Mouse (Mus musculus) CH12.LX (cell line): ENCODE results near the gene S100a8. TPM values are rescaled to one million over a fixed set of nuclear protein-coding genes. Genes with fewer than 3 reads are reported as not detected.

ENCODE experiments used
- DNase-seq: peaks from one replicate; pipeline ENCODE4 v3.0.0-alpha.2; 2013; ENCODE audit errors: extremely low read depth
- H3K27ac ChIP-seq: 2 replicates; pipeline ENCODE4 v1.5.1; 2012; ENCODE audit warnings: low read depth, mild to moderate bottlenecking, control low read depth, moderate library complexity; ENCODE audit not compliant: insufficient read depth
- H3K27me3 ChIP-seq: replicated peaks from 2 replicates; pipeline ENCODE3; 2012; ENCODE audit warnings: inconsistent platforms
- H3K36me3 ChIP-seq, 2 experiments: replicated peaks in 1 of 2; 2 replicates each; pipeline versions ENCODE3 to v1.6.1; 2012; ENCODE audit warnings: inconsistent platforms in 1 of 2, low read length in 1 of 2, mild to moderate bottlenecking in 1 of 2, mixed read lengths in 1 of 2, moderate library complexity in 1 of 2; ENCODE audit not compliant: control insufficient read depth in 1 of 2, insufficient read depth in 1 of 2
- H3K4me1 ChIP-seq, 2 experiments: 2 replicates each; pipeline ENCODE4 v1.6.1; 2012; ENCODE audit warnings: inconsistent platforms in 1 of 2, moderate library complexity in 1 of 2; ENCODE audit not compliant: insufficient read depth in 2 of 2, control insufficient read depth in 1 of 2
- H3K4me2 ChIP-seq: 2 replicates; pipeline ENCODE4 v1.6.1; 2012; ENCODE audit warnings: low read depth, mild to moderate bottlenecking, control low read depth; ENCODE audit not compliant: poor library complexity, insufficient read depth, severe bottlenecking
- H3K4me3 ChIP-seq, 3 experiments: fragments of 150-350 bp in 1 of 3; sonication (generic) in 1 of 3; replicated peaks in 1 of 3; 2 replicates each; pipeline versions ENCODE3 to v1.5.1; 2011 to 2012; ENCODE audit warnings: low read depth in 2 of 3, low read length in 2 of 3, mild to moderate bottlenecking in 2 of 3, moderate library complexity in 2 of 3, control low read depth in 1 of 3, improper control_type of control experiment in 1 of 3, inconsistent platforms in 1 of 3, mixed read lengths in 1 of 3; ENCODE audit not compliant: poor library complexity in 1 of 3
- H3K79me2 ChIP-seq: replicated peaks from 2 replicates; pipeline ENCODE4 v1.6.1; 2012; ENCODE audit warnings: mild to moderate bottlenecking, moderate library complexity; ENCODE audit not compliant: control insufficient read depth, poor library complexity, insufficient read depth, severe bottlenecking; ENCODE audit errors: extremely low read depth
- H3K9ac ChIP-seq: 2 replicates; pipeline ENCODE4 v1.6.1; 2012; ENCODE audit warnings: low read depth, mild to moderate bottlenecking, control low read depth, moderate library complexity; ENCODE audit not compliant: insufficient read depth
- H3K9me3 ChIP-seq: replicated peaks from 2 replicates; pipeline ENCODE3; 2012; ENCODE audit warnings: low read length, inconsistent platforms, mixed read lengths
- BHLHE40 ChIP-seq: IDR thresholded peaks from 2 replicates; pipeline ENCODE4 v1.6.1; 2011; ENCODE audit warnings: mild to moderate bottlenecking, low read depth, low read length, improper control_type of control experiment
- CHD1 ChIP-seq: IDR thresholded peaks from 2 replicates; pipeline ENCODE4 v1.6.1; 2012; ENCODE audit warnings: low read depth, low read length, improper control_type of control experiment, inconsistent platforms
- CHD2 ChIP-seq: IDR thresholded peaks from 2 replicates; pipeline ENCODE4 v1.6.1; 2011; ENCODE audit warnings: low read length, improper control_type of control experiment
- CTCF ChIP-seq, 2 experiments: IDR thresholded peaks in 1 of 2; conservative IDR thresholded peaks in 1 of 2; 2 replicates each; pipeline ENCODE4 v1.5.1; 2011 to 2012; ENCODE audit warnings: low read depth in 2 of 2, low read length in 2 of 2, improper control_type of control experiment in 1 of 2, inconsistent platforms in 1 of 2, mild to moderate bottlenecking in 1 of 2, moderate library complexity in 1 of 2
- ELF1 ChIP-seq: IDR thresholded peaks from 2 replicates; pipeline ENCODE4 v1.6.1; 2014; ENCODE audit warnings: low read depth, mild to moderate bottlenecking, inconsistent platforms, low read length, improper control_type of control experiment
- ETS1 ChIP-seq: conservative IDR thresholded peaks from 2 replicates; pipeline ENCODE4 v1.6.1; 2012; ENCODE audit warnings: low read depth, mild to moderate bottlenecking, inconsistent platforms, low read length, improper control_type of control experiment, moderate library complexity
- GABPA ChIP-seq: IDR thresholded peaks from 2 replicates; pipeline ENCODE4 v1.6.1; 2012; ENCODE audit warnings: low read depth, low read length, improper control_type of control experiment, inconsistent platforms; ENCODE audit not compliant: insufficient replicate concordance
- HCFC1 ChIP-seq: IDR thresholded peaks from 2 replicates; pipeline ENCODE4 v1.6.1; 2012; ENCODE audit warnings: low read depth, mild to moderate bottlenecking, inconsistent platforms, low read length, improper control_type of control experiment
- IRF4 ChIP-seq: IDR thresholded peaks from 2 replicates; pipeline ENCODE4 v1.6.1; 2014; ENCODE audit warnings: low read depth, mild to moderate bottlenecking, inconsistent platforms, low read length, improper control_type of control experiment
- JUND ChIP-seq: conservative IDR thresholded peaks from 2 replicates; pipeline ENCODE4 v1.6.1; 2011; ENCODE audit warnings: low read depth, low read length, improper control_type of control experiment
- MAX ChIP-seq: IDR thresholded peaks from 2 replicates; pipeline ENCODE4 v1.6.1; 2011; ENCODE audit warnings: low read length, improper control_type of control experiment
- MEF2A ChIP-seq: IDR thresholded peaks from 2 replicates; pipeline ENCODE4 v1.6.1; 2014; ENCODE audit warnings: low read depth, mild to moderate bottlenecking, inconsistent platforms, low read length, improper control_type of control experiment, borderline replicate concordance
- MXI1 ChIP-seq: IDR thresholded peaks from 2 replicates; pipeline ENCODE4 v1.6.1; 2011; ENCODE audit warnings: mild to moderate bottlenecking, low read depth, low read length, improper control_type of control experiment
- MYC ChIP-seq: IDR thresholded peaks from 2 replicates; pipeline ENCODE4 v1.6.1; 2011; ENCODE audit warnings: low read depth, mild to moderate bottlenecking, improper control_type of control experiment, low read length
- NRF1 ChIP-seq: IDR thresholded peaks from 2 replicates; pipeline ENCODE4 v1.6.1; 2014; ENCODE audit warnings: low read depth, mild to moderate bottlenecking, inconsistent platforms, low read length, improper control_type of control experiment, moderate library complexity
- PAX5 ChIP-seq: IDR thresholded peaks from 2 replicates; pipeline ENCODE4 v1.6.1; 2012; ENCODE audit warnings: low read length, inconsistent platforms, mixed read lengths
- POLR2A ChIP-seq: IDR thresholded peaks from 2 replicates; pipeline ENCODE4 v1.6.1; 2011; ENCODE audit warnings: low read depth, mild to moderate bottlenecking, improper control_type of control experiment, low read length
- POLR2AphosphoS2 ChIP-seq: IDR thresholded peaks from 2 replicates; pipeline ENCODE4 v1.6.1; 2011; ENCODE audit warnings: low read depth, low read length, improper control_type of control experiment
- RAD21 ChIP-seq: IDR thresholded peaks from 2 replicates; pipeline ENCODE4 v1.6.1; 2011; ENCODE audit warnings: low read depth, mild to moderate bottlenecking, low read length, improper control_type of control experiment, moderate library complexity
- RCOR1 ChIP-seq: conservative IDR thresholded peaks from 2 replicates; pipeline ENCODE4 v1.6.1; 2012; ENCODE audit warnings: low read depth, mild to moderate bottlenecking, inconsistent platforms, low read length, improper control_type of control experiment
- SIN3A ChIP-seq: IDR thresholded peaks from 2 replicates; pipeline ENCODE4 v1.6.1; 2012; ENCODE audit warnings: low read length, improper control_type of control experiment, inconsistent platforms
- SMC3 ChIP-seq: IDR thresholded peaks from 2 replicates; pipeline ENCODE4 v1.6.1; 2011; ENCODE audit warnings: low read depth, low read length, improper control_type of control experiment
- TBP ChIP-seq: conservative IDR thresholded peaks from 2 replicates; pipeline ENCODE4 v1.6.1; 2011; ENCODE audit warnings: low read depth, low read length, improper control_type of control experiment
- TCF12 ChIP-seq: IDR thresholded peaks from 2 replicates; pipeline ENCODE4 v1.6.1; 2014; ENCODE audit warnings: low read depth, mild to moderate bottlenecking, inconsistent platforms, low read length, improper control_type of control experiment
- UBTF ChIP-seq: IDR thresholded peaks from 2 replicates; pipeline ENCODE4 v1.6.1; 2012; ENCODE audit warnings: low read depth, mild to moderate bottlenecking, inconsistent platforms, low read length, improper control_type of control experiment, moderate library complexity
- USF1 ChIP-seq: IDR thresholded peaks from 2 replicates; pipeline ENCODE4 v1.6.1; 2014; ENCODE audit warnings: low read depth, mild to moderate bottlenecking, inconsistent platforms, low read length, improper control_type of control experiment
- USF2 ChIP-seq: conservative IDR thresholded peaks from 2 replicates; pipeline ENCODE4 v1.6.1; 2011; ENCODE audit warnings: low read depth, low read length, improper control_type of control experiment
- ZC3H11A ChIP-seq: IDR thresholded peaks from 2 replicates; pipeline ENCODE4 v1.6.1; 2012; ENCODE audit warnings: low read depth, mild to moderate bottlenecking, inconsistent platforms, low read length, improper control_type of control experiment
- ZMIZ1 ChIP-seq: IDR thresholded peaks from 2 replicates; pipeline ENCODE4 v1.6.1; 2012; ENCODE audit warnings: low read depth, mild to moderate bottlenecking, inconsistent platforms, low read length, improper control_type of control experiment
- ZNF384 ChIP-seq: IDR thresholded peaks from 2 replicates; pipeline ENCODE4 v1.6.1; 2012; ENCODE audit warnings: low read depth, low read length, improper control_type of control experiment, inconsistent platforms
- dilution Hi-C: fragments of 300-500 bp; cut with MboI; formaldehyde crosslinking; loops from 2 replicates; pipeline ENCODE4 v1.14.3; 2020; ENCODE audit warnings: low sequenced_read_pairs; ENCODE audit not compliant: extremely low pct_unique_long_range_greater_than_20kb, extremely low pct_ligation_motif_present
- in situ Hi-C: fragments of 300-500 bp; cut with MboI; formaldehyde crosslinking; loops from 3 replicates; pipeline ENCODE4 v1.14.3; 2019; ENCODE audit warnings: low sequenced_read_pairs, low pct_ligation_motif_present, low pct_unique_long_range_greater_than_20kb, mixed read lengths
- polyA plus RNA-seq: library from polyadenylated mRNA; unstranded; fragments of >175 nt; gene quantifications from 2 replicates; pipeline ENCODE4 v1.2.1, GENCODE M21; 2012; ENCODE audit warnings: low read depth; ENCODE audit not compliant: insufficient read length
- total RNA-seq, 2 experiments: library from RNA; depleted of rRNA; stranded (reverse); fragments of 300-350 nt in 1 of 2; fragments of >200 nt in 1 of 2; gene quantifications; 2 replicates each; pipeline ENCODE4 v1.2.3; 2012 to 2014

Gene S100a8
- total and polyA plus RNA-seq, 3 experiments: not detected

DNA sequence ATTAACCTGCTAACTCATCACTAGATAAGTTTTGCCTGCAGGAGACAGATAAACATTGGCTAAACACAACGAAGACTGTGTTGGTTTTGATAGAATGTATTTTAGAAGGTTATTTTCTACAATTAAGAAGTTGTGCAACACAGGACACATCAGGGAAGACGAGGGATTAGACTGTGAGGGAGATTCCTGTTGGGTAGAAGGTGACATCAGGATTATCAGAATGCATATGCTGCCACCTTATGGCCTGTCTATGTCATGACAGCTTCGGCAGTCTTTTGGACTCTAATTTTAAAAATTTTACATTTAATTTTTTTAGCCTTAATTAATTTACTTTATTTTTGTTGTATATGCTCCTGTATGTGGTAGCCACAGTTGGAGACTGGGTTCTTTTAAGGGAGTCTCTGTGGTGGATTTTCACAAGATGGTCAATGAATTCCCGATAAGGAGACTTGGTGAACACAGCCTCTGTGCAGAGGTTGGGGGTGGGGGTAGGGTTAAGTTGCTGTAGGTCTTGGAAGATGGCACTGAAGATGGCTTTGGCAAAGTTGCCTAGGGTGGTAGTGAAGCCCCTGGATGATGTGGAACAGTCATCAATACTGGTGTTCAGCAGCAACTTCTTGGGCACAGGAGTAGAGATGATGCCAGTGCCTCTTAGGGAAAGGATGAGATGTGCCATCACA is 39.9 kb downstream of the S100a8 start:
- no peaks in the 10 kb centered on the region for H3K9me3 ChIP-seq
- no peaks in the 10 kb centered on the region for H3K36me3 ChIP-seq
- in situ Hi-C loops: no loop called here
- no peak overlapping the region for H3K9ac ChIP-seq
- TF ChIP-seq CTCF (conservative IDR thresholded peaks at IDR 0.05 in 1 of 2, IDR thresholded peaks at IDR 0.05 in 1 of 2; ENCODE audit: low read depth in 2 of 2, low read length in 2 of 2): peak; percentile 80 to 82
- TF ChIP-seq TBP: no peak
- TF ChIP-seq USF2: no peak
- peak; percentile 39 for TF ChIP-seq SMC3
- peak; percentile 82 for TF ChIP-seq RAD21
- TF ChIP-seq BHLHE40: no peak
- no peak for TF ChIP-seq ZNF384
- TF ChIP-seq, all 38 proteins: peak for 3
- DNase-seq: peak; percentile 32
- no peak overlapping the region for H3K4me2 ChIP-seq
- H3K27me3 ChIP-seq: peaks cover 50% of the 10 kb centered on the region
- dilution Hi-C loops: no loop called here
- no peak overlapping the region for H3K4me3 ChIP-seq
- H3K27ac ChIP-seq: no peak overlapping the region
- no peaks in the 10 kb centered on the region for H3K79me2 ChIP-seq
- peaks cover 0 to 8% of the 10 kb centered on the region in 2 experiments; a peak in 2 of 4 replicates for H3K4me1 ChIP-seq

DNA sequence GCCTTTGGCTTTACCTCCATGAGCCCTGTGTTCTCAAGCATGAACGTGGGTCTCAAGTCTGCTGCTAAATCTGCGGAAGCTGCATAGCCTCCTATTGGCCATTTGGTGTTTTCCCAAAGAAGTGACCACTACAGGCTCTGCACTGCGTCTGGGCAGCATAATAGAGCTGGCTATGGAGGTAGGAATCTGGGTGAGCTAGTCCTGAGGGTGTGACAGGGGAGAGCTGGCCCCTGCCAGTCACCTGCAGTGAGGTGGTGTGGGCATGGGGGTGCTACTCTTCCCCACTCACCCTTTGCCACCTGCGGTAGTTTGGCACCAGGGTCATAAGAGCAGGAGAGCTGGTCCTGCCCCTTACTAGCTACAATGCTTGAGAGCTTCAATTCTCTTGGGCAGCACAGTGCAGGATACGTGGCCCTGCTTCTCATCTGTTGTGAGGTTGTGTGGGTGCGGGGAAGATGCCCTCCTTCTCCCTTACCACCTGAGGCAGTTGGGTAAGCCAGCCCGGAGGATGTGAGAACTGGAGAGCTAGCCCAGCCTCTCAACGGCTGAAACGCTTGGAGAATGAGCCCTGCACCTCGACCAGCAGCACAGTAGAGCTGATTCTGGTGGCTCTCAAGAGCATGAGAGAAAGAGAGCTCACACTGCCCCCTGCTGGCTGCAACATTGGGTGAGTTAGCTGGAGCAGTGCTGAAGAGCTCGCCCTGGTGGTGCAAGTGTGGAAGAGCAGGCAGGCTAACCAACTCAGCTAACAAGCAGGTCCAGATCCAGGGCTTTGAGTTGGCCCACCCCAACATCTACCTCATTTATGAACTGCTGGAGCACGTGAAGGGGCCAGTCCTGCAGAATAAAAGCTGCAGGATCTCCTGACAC is 41.0 kb downstream of the S100a8 start:
- H3K9me3 ChIP-seq: no peaks in the 10 kb centered on the region
- H3K27me3 ChIP-seq: peaks cover 42% of the 10 kb centered on the region
- H3K4me3 ChIP-seq: no peak overlapping the region
- dilution Hi-C loops (no loop called here), in situ Hi-C loops (no loop called here)
- DNase-seq: peak; percentile 95
- H3K27ac ChIP-seq: no peak overlapping the region
- no peaks in the 10 kb centered on the region for H3K79me2 ChIP-seq
- no peaks in the 10 kb centered on the region for H3K36me3 ChIP-seq
- H3K9ac ChIP-seq: no peak overlapping the region
- no peak overlapping the region for H3K4me2 ChIP-seq
- peaks cover 0 to 3% of the 10 kb centered on the region in 2 experiments; a peak in 1 of 4 replicates for H3K4me1 ChIP-seq
- TF ChIP-seq USF1 (no peak), IRF4 (no peak), MAX (no peak), MXI1 (no peak), MEF2A (peak; percentile 28; the same call in 1 of the 2 replicates), JUND (no peak), PAX5 (no peak), TCF12 (peak; percentile 42; the same call in 1 of the 2 replicates), UBTF (no peak), POLR2A (no peak), POLR2AphosphoS2 (no peak), TBP (no peak), CHD1 (no peak), RCOR1 (no peak), SMC3 (peak; percentile 72), ZC3H11A (no peak), ZNF384 (no peak), ELF1 (no peak), ETS1 (no peak), CHD2 (no peak), HCFC1 (no peak), ZMIZ1 (no peak), BHLHE40 (no peak), RAD21 (peak; percentile 56), MYC (no peak), GABPA (no peak), SIN3A (no peak), NRF1 (no peak)
